In genomic region chr2:109674532-109674931, GRCm38 (mm10) we compare ENCODE assay signal across 8 mouse cellular contexts. TPM values are rescaled to one million over a fixed set of nuclear protein-coding genes. Genes with fewer than 3 reads are reported as not detected.
DNase-seq lines count a peak whose midpoint lies in the region; ATAC-seq and TF ChIP-seq lines count a peak whose summit lies in the region.

Bdnf (plus strand) TSS chr2:109674700.

- peaks cover 19% of the 10 kb centered on the region for H3K27me3 ChIP-seq in stomach, postnatal 0 days (ENCODE audit: control insufficient read depth, insufficient read depth, low read length)

- 2% methylated on average over 15 of the region's 15 CpGs for WGBS in stomach, postnatal 0 days

- no peak within 1 kb of the TSS for H3K9ac ChIP-seq in stomach, postnatal 0 days (ENCODE audit: low read length)

- intact Hi-C loops in left cerebral cortex, postnatal 4 days (cut with DNase I): no loop called here

- no peaks in the 10 kb centered on the region; the same call in 1 of the 2 replicates for H3K4me1 ChIP-seq in stomach, postnatal 0 days (replicated peaks; ENCODE audit: control insufficient read depth, insufficient read depth)

- H3K9me3 ChIP-seq in stomach, postnatal 0 days (ENCODE audit: control insufficient read depth, low read length): no peaks in the 10 kb centered on the region

- no peak for TF ChIP-seq CTCF in stomach, postnatal 0 days (IDR thresholded peaks at IDR 0.05; ENCODE audit: low read depth)

- no peak within 1 kb of the TSS for H3K27ac ChIP-seq in stomach, postnatal 0 days (replicated peaks)

- peak; percentile 15 for DNase-seq in cerebellum, adult 11-12 months
- no peak for DNase-seq in cerebellum, postnatal 4 days (ENCODE audit: low spot score in 2 of 2)
- DNase-seq in retina, postnatal 1 day: peak; percentile 9
- no peak for DNase-seq in retina, embryonic 14.5 days (ENCODE audit: low spot score)
- peak; percentile 15 for DNase-seq in left cerebral cortex, postnatal 4 days
- DNase-seq in stomach, postnatal 0 days (ENCODE audit: low spot score): no peak
- DNase-seq in frontal cortex, postnatal 10 days (ENCODE audit: low spot score in 2 of 2): no peak
- DNase-seq in kidney, postnatal 36 days: no peak

- TF ChIP-seq EP300 in stomach, postnatal 0 days (optimal IDR thresholded peaks at IDR 0.05): no peak

- peak within 1 kb of the TSS; percentile 46 for H3K4me2 ChIP-seq in stomach, postnatal 0 days (replicated peaks; ENCODE audit: low read depth)

- no peaks in the 10 kb centered on the region for H3K36me3 ChIP-seq in stomach, postnatal 0 days (ENCODE audit: control insufficient read depth, insufficient read depth, low read length)

- peak within 1 kb of the TSS; percentile 13; the same call in 1 of the 2 replicates for H3K4me3 ChIP-seq in stomach, postnatal 0 days (ENCODE audit: low read depth, low read length)

- ATAC-seq in stomach, postnatal 0 days (ENCODE audit: low FRiP score, low TSS enrichment): no peak

RNA-seq across cellular contexts. Expression of gene Bdnf, which starts in this region (rescaled TPM):
- 1 to 10 TPM; 3.7 to 5.0 TPM for total RNA-seq in left cerebral cortex, postnatal 4 days (2021)
- polyA plus RNA-seq in stomach, postnatal 0 days (2015; fragmentation: Nextera tagmentation; extraction: Ambion mirVana): 2.0 and 2.1 TPM in 2 replicates

Comparison
In these comparisons a context has a peak if more than half of its experiments do, and no peak if none do; other contexts are left out.
1. DNase-seq: peak in cerebellum, adult 11-12 months (single experiment), retina, postnatal 1 day (single experiment) and left cerebral cortex, postnatal 4 days (single experiment); none in cerebellum, postnatal 4 days (0 of 2), retina, embryonic 14.5 days (single experiment), stomach, postnatal 0 days (single experiment), frontal cortex, postnatal 10 days (0 of 2) and kidney, postnatal 36 days (0 of 2).